Mouse (Mus musculus): ENCODE data around the gene Smim15. TPM values are rescaled to one million over a fixed set of nuclear protein-coding genes. Genes with fewer than 3 reads are reported as not detected.

The Smim15 gene
- polyA plus RNA-seq, 1 experiment: 18.3 TPM

DNA sequence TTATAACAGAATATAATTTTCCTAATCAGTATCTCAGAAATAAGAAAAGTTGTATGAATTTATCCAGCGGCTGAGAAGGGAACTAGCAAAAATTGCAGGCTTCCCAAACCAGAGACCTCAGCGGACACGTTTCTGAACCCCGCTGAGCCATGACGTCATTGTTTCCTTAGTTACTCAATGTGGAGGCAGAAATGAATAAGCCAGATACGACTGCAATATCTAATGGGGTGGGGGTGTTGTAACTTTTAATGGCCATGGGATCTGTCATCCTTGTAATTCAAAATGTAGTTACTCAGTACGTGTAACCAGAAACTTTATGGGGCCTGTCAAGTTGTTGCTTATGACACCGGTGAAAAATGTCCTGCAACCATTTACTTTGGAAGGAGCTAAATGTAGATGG, 31.1 kb upstream of the Smim15 start:
- H3K27me3 ChIP-seq (ENCODE audit: control insufficient read depth, insufficient read depth, insufficient read length): no peaks in the 10 kb centered on the region
- no peak for TF ChIP-seq MYOG (IDR thresholded peaks at IDR 0.05; ENCODE audit: control insufficient read depth in 1 of 3, insufficient read depth in 1 of 3, insufficient read length in 2 of 3, low read depth in 2 of 3)
- TF ChIP-seq TCF3 (IDR thresholded peaks at IDR 0.05; ENCODE audit: insufficient read length, low read depth): no peak
- no peak for TF ChIP-seq POLR2AphosphoS2 (IDR thresholded peaks at IDR 0.05; ENCODE audit: insufficient read length, low read depth)
- TF ChIP-seq REST (IDR thresholded peaks at IDR 0.05; ENCODE audit: insufficient read depth, insufficient read length): no peak
- TF ChIP-seq E2F4 (IDR thresholded peaks at IDR 0.05; ENCODE audit: insufficient read depth): no peak
- TF ChIP-seq SRF (IDR thresholded peaks at IDR 0.05; ENCODE audit: control insufficient read depth, insufficient read length, low read depth): no peak
- H3K4me3 ChIP-seq: no peak overlapping the region
- H3K79me2 ChIP-seq (ENCODE audit: control insufficient read depth, insufficient read depth): no peaks in the 10 kb centered on the region
- no peak overlapping the region for H3ac ChIP-seq (ENCODE audit: control insufficient read depth, insufficient read length)
- H3K4me2 ChIP-seq (ENCODE audit: low read depth): no peak overlapping the region
- no peaks in the 10 kb centered on the region for H3K36me3 ChIP-seq (ENCODE audit: control insufficient read depth, insufficient read depth)

- Histone ChIP-seq H3ac (ENCODE audit: control insufficient read depth, insufficient read length) (no peak overlapping the region), H3K79me2 (ENCODE audit: control insufficient read depth, insufficient read depth) (no peaks in the 10 kb centered on the region), H3K36me3 (ENCODE audit: control insufficient read depth, insufficient read depth) (no peaks in the 10 kb centered on the region), H3K27me3 (ENCODE audit: control insufficient read depth, insufficient read depth, insufficient read length) (no peaks in the 10 kb centered on the region), H3K4me2 (ENCODE audit: low read depth) (no peak overlapping the region), H3K4me3 (no peak overlapping the region)
- TF ChIP-seq CEBPB (IDR thresholded peaks at IDR 0.05; ENCODE audit: insufficient read depth, poor library complexity, severe bottlenecking): no peak
- TF ChIP-seq POLR2A (IDR thresholded peaks at IDR 0.05; ENCODE audit: insufficient read length, low read depth): no peak
Observed at GRCm38 (mm10) chr13:108013839-108014238, 30.4 kb upstream of the Smim15 start.

- Histone ChIP-seq H3K4me2 (ENCODE audit: low read depth) (no peak overlapping the region), H3K27me3 (ENCODE audit: control insufficient read depth, insufficient read depth, insufficient read length) (no peaks in the 10 kb centered on the region), H3ac (ENCODE audit: control insufficient read depth, insufficient read length) (no peak overlapping the region), H3K79me2 (ENCODE audit: control insufficient read depth, insufficient read depth) (no peaks in the 10 kb centered on the region), H3K36me3 (ENCODE audit: control insufficient read depth, insufficient read depth) (no peaks in the 10 kb centered on the region), H3K4me3 (no peak overlapping the region)
- TF ChIP-seq MAX (IDR thresholded peaks at IDR 0.05; ENCODE audit: low read depth) (no peak), REST (IDR thresholded peaks at IDR 0.05; ENCODE audit: insufficient read depth, insufficient read length) (no peak), SRF (IDR thresholded peaks at IDR 0.05; ENCODE audit: control insufficient read depth, insufficient read length, low read depth) (no peak), POLR2A (IDR thresholded peaks at IDR 0.05; ENCODE audit: insufficient read length, low read depth) (no peak), TCF3 (IDR thresholded peaks at IDR 0.05; ENCODE audit: insufficient read length, low read depth) (no peak), TCF12 (IDR thresholded peaks at IDR 0.05; ENCODE audit: insufficient read depth, poor library complexity, severe bottlenecking) (no peak), USF1 (IDR thresholded peaks at IDR 0.05; ENCODE audit: low read depth) (no peak), MYOD1 (IDR thresholded peaks at IDR 0.05; ENCODE audit: control insufficient read depth in 1 of 3, insufficient read length in 2 of 3, low read depth in 2 of 3) (no peak), CEBPB (IDR thresholded peaks at IDR 0.05; ENCODE audit: insufficient read depth, poor library complexity, severe bottlenecking) (no peak), POLR2AphosphoS2 (IDR thresholded peaks at IDR 0.05; ENCODE audit: insufficient read length, low read depth) (no peak), MYOG (IDR thresholded peaks at IDR 0.05; ENCODE audit: control insufficient read depth in 1 of 3, insufficient read depth in 1 of 3, insufficient read length in 2 of 3, low read depth in 2 of 3) (no peak), E2F4 (IDR thresholded peaks at IDR 0.05; ENCODE audit: insufficient read depth) (no peak)
Observed at GRCm38 (mm10) chr13:108015166-108015565, 29.1 kb upstream of the Smim15 start.

- no peak overlapping the region for H3K4me3 ChIP-seq
- H3K4me2 ChIP-seq (ENCODE audit: low read depth): no peak overlapping the region
- H3K79me2 ChIP-seq (ENCODE audit: control insufficient read depth, insufficient read depth): no peaks in the 10 kb centered on the region
- no peak overlapping the region for H3ac ChIP-seq (ENCODE audit: control insufficient read depth, insufficient read length)
- no peaks in the 10 kb centered on the region for H3K27me3 ChIP-seq (ENCODE audit: control insufficient read depth, insufficient read depth, insufficient read length)
- H3K36me3 ChIP-seq (ENCODE audit: control insufficient read depth, insufficient read depth): no peaks in the 10 kb centered on the region
- no peak for TF ChIP-seq CEBPB (IDR thresholded peaks at IDR 0.05; ENCODE audit: insufficient read depth, poor library complexity, severe bottlenecking)
- TF ChIP-seq TCF12 (IDR thresholded peaks at IDR 0.05; ENCODE audit: insufficient read depth, poor library complexity, severe bottlenecking): no peak
- no peak for TF ChIP-seq REST (IDR thresholded peaks at IDR 0.05; ENCODE audit: insufficient read depth, insufficient read length)
- no peak for TF ChIP-seq SRF (IDR thresholded peaks at IDR 0.05; ENCODE audit: control insufficient read depth, insufficient read length, low read depth)
- no peak for TF ChIP-seq MYOG (IDR thresholded peaks at IDR 0.05; ENCODE audit: control insufficient read depth in 1 of 3, insufficient read depth in 1 of 3, insufficient read length in 2 of 3, low read depth in 2 of 3)
- TF ChIP-seq USF1 (IDR thresholded peaks at IDR 0.05; ENCODE audit: low read depth): no peak
- no peak for TF ChIP-seq POLR2A (IDR thresholded peaks at IDR 0.05; ENCODE audit: insufficient read length, low read depth)
- TF ChIP-seq MYOD1 (IDR thresholded peaks at IDR 0.05; ENCODE audit: control insufficient read depth in 1 of 3, insufficient read length in 2 of 3, low read depth in 2 of 3): no peak
- TF ChIP-seq E2F4 (IDR thresholded peaks at IDR 0.05; ENCODE audit: insufficient read depth): no peak
Observed at GRCm38 (mm10) chr13:108017349-108017748, 26.9 kb upstream of the Smim15 start.

- TF ChIP-seq MYOD1 (IDR thresholded peaks at IDR 0.05; ENCODE audit: control insufficient read depth in 1 of 3, insufficient read length in 2 of 3, low read depth in 2 of 3): no peak
- no peak for TF ChIP-seq MYOG (IDR thresholded peaks at IDR 0.05; ENCODE audit: control insufficient read depth in 1 of 3, insufficient read depth in 1 of 3, insufficient read length in 2 of 3, low read depth in 2 of 3)
- TF ChIP-seq POLR2A (IDR thresholded peaks at IDR 0.05; ENCODE audit: insufficient read length, low read depth): no peak
- TF ChIP-seq CEBPB (IDR thresholded peaks at IDR 0.05; ENCODE audit: insufficient read depth, poor library complexity, severe bottlenecking): no peak
- no peak for TF ChIP-seq TCF3 (IDR thresholded peaks at IDR 0.05; ENCODE audit: insufficient read length, low read depth)
- TF ChIP-seq REST (IDR thresholded peaks at IDR 0.05; ENCODE audit: insufficient read depth, insufficient read length): no peak
- no peak overlapping the region for H3ac ChIP-seq (ENCODE audit: control insufficient read depth, insufficient read length)
- no peaks in the 10 kb centered on the region for H3K36me3 ChIP-seq (ENCODE audit: control insufficient read depth, insufficient read depth)
- H3K79me2 ChIP-seq (ENCODE audit: control insufficient read depth, insufficient read depth): no peaks in the 10 kb centered on the region
- H3K4me2 ChIP-seq (ENCODE audit: low read depth): no peak overlapping the region
- no peak overlapping the region for H3K4me3 ChIP-seq
- no peaks in the 10 kb centered on the region for H3K27me3 ChIP-seq (ENCODE audit: control insufficient read depth, insufficient read depth, insufficient read length)
Observed at GRCm38 (mm10) chr13:108025802-108026201, 18.4 kb upstream of the Smim15 start.
